Mouse (Mus musculus) right cerebral cortex, postnatal 10 days (tissue): ENCODE measurements around the gene Hrg.
"Not testable (repeated sequence)": the region's sequence is repeated elsewhere in the genome, so short reads cannot be mapped to it uniquely, and the experiment has no call there.

ENCODE experiments used
- DNase-seq, 2 experiments: peaks; one replicate each; pipeline ENCODE4 v3.0.0; 2021; ENCODE audit warnings: low spot score in 2 of 2

The Hrg gene

DNA sequence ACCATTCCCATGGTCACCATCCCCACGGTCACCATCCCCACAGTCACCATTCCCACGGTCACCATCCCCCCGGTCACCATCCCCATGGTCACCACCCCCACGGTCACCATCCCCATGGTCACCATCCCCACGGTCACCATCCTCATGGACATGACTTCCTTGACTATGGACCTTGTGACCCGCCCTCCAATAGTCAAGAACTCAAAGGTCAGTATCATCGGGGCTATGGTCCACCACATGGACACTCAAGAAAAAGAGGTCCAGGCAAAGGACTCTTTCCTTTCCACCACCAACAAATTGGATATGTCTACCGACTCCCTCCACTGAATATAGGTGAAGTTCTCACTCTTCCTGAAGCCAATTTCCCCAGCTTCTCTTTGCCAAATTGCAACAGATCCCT lies 10.2 kb downstream of the Hrg start:
- no peak for DNase-seq

DNA sequence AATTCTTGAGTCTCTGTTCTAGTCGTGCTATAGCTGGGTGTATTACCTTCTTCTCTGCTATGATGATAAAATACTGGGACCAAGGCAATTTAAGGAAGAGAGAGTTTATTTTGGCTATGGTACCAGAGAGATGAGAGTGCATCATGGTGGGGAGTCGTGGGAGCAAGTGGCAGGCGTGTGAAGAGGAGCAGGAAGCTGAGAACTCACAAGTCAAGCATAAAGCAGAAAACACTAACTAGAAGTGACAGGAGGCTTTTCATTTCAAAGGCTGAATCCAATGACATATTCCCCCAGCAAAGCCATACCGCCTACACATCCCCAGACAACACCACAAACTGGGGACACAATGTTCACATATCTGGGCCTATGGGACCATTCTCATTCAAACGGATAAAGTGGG lies 11.4 kb downstream of the Hrg start:
- no peak for DNase-seq

DNA sequence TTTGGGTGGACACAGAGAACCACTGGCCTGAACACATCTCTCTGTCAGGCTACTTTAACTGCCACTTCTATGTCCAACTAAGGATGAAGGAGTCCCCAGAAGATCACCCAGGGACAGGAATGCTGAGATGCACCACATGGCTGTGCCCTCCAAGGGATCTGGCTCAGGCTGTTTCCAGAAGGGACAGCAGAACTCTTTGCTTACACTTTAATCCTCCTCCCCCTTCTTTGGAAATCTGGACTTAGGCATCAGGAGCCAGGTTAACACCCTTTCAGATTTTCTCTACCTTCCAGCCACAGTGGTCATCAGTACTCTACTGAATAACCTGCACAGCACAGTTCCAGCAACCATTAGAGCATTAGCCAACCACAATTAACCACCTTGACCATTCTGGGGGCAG lies 12.4 kb downstream of the Hrg start:
- no peak for DNase-seq

DNA sequence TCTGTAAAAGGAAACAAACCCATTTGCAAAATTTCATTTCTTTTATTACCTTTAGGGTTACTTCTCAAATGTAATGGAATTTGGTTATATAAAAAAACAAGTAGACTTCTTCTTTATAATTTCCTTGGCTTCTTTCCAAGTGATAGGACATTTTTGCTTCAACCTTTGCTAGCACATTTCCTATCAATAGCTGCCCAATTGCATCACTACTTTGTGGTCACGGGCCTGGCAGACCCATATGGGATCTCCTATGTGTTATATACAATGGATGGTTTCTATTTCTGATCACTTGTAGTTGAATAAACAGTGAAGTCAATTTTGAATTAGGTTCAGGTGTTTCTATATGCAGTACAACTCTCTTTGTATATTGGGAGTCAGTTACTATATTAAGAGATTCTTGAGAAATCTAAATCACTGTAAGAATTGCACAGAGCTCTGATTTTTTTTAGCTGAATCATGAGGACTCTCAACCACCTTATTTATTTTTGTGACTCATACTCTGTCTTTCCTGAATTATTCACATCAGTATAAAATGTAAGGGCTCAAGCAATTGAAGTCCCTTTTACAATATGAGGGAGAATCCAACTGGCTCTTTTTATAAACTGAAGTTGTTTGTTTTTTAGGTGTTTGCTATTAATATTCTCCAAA lies 16.6 kb downstream of the Hrg start:
- no peak for DNase-seq

GRCm38 (mm10) chr16:22996951-22997350 lies 46.1 kb downstream of the Hrg start:
- not testable (repeated sequence) for DNase-seq
